Comparison of ENCODE assay signal across 14 mouse cellular contexts in the genomic region with DNA sequence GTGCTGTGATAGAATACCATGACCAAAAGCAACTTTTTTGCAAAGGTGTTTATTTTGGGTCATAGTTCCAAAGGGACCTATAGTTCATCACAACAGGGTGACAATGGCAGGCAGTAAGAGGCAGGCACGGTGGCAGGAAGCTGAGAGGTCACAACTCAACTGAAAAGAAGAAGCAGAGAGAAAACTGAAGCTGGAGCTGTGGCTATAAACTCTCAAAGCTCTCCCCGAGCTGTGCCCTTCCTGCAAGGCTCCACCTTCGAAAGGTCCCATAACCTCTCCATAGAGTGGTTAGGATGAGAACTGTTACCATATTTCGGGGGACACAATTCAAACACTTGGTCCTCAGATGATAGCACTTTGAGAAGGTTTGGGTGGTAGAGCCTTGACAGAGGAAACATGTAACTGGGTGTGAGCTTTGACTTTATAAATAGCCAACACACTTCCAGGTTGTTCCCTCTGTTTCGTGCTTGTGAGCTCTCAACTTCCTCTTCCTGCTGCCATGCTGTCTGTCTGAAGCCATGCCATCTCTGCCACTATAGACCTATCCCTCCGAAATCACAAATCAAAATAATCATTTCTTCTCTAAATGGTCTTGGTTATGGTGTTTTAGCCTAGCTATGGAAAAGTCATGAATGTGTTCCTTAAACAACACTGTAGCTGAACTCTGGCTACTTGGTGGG.
"Had no signal": no experiment of that assay in that cellular context is flagged by ENCODE, and none has a peak within 500 bp of the region (broad histone marks: within the 10 kb centered on the region; RNA-seq: fewer than 3 reads in every experiment).

No protein-coding gene starts in this region.

- H3K4me2 ChIP-seq: liver, embryonic 13.5 days; midbrain, embryonic 11.5 days; neural tube, embryonic 13.5 days had no signal

- H3K27ac ChIP-seq: liver, embryonic 13.5 days; neural tube, embryonic 13.5 days had no signal

- H3K9ac ChIP-seq: liver, embryonic 13.5 days; neural tube, embryonic 13.5 days had no signal

- ATAC-seq: intestine, postnatal 0 days had no signal

- H3K4me1 ChIP-seq: liver, embryonic 13.5 days had no signal

- H3K4me3 ChIP-seq: liver, embryonic 13.5 days; myocyte; neural tube, embryonic 13.5 days had no signal

- H3K36me3 ChIP-seq: liver, embryonic 13.5 days; neural tube, embryonic 13.5 days had no signal

- H3K9me3 ChIP-seq: liver, embryonic 13.5 days; neural tube, embryonic 13.5 days had no signal

- DNase-seq: kidney, adult 2 months; kidney, postnatal 10 days; kidney, postnatal 36 days; liver, embryonic 13.5 days; lung, adult 2 months; lung, postnatal 14 days; lung, postnatal 4 days; midbrain, embryonic 14.5 days; thymus, adult 18-20 months; thymus, postnatal 14 days had no signal

- H3K27me3 ChIP-seq: neural tube, embryonic 13.5 days had no signal
